Mouse (Mus musculus) liver, embryonic 11.5 days (tissue): ENCODE results near the gene Lca5. TPM values are rescaled to one million over a fixed set of nuclear protein-coding genes. Genes with fewer than 3 reads are reported as not detected.

ENCODE experiments used
- ATAC-seq: fragments of 200-750 bp; cut with Nextera tagmentation; replicated peaks from 2 replicates; pipeline ENCODE4 v1.8.0; 2017; ENCODE audit warnings: moderate number of reproducible peaks, mild to moderate bottlenecking, moderate TSS enrichment, moderate library complexity; ENCODE audit not compliant: low FRiP score
- DNase-seq: peaks from one replicate; pipeline ENCODE4 v3.0.0-alpha.2; 2017; ENCODE audit warnings: low spot score
- H3K27ac ChIP-seq: fragments of 300-500 bp; sonication (generic); 2 replicates; pipeline ENCODE4 v1.5.1; 2014; ENCODE audit warnings: mild to moderate bottlenecking, low read depth, low read length, control low read depth
- H3K27me3 ChIP-seq: fragments of 300-500 bp; sonication (generic); replicated peaks from 2 replicates; pipeline ENCODE4 v1.6.1; 2014; ENCODE audit warnings: low read length, mixed read lengths; ENCODE audit not compliant: control insufficient read depth, insufficient read depth
- H3K36me3 ChIP-seq: fragments of 300-500 bp; sonication (generic); 2 replicates; pipeline ENCODE4 v1.6.1; 2014; ENCODE audit warnings: mild to moderate bottlenecking, low read length, moderate library complexity, mixed read lengths; ENCODE audit not compliant: control insufficient read depth, insufficient read depth
- H3K4me1 ChIP-seq: fragments of 300-500 bp; sonication (generic); replicated peaks from 2 replicates; pipeline ENCODE4 v1.6.1; 2014; ENCODE audit warnings: low read length, mixed read lengths; ENCODE audit not compliant: control insufficient read depth, insufficient read depth
- H3K4me2 ChIP-seq: fragments of 300-500 bp; sonication (generic); 2 replicates; pipeline ENCODE4 v1.6.1; 2014; ENCODE audit warnings: mild to moderate bottlenecking, control low read depth, moderate library complexity
- H3K4me3 ChIP-seq: fragments of 300-500 bp; sonication (generic); 2 replicates; pipeline ENCODE4 v1.5.1; 2014; ENCODE audit warnings: low read depth, low read length, control low read depth
- H3K9ac ChIP-seq: fragments of 300-500 bp; sonication (generic); 2 replicates; pipeline ENCODE4 v1.6.1; 2014; ENCODE audit warnings: low read depth, low read length, control low read depth
- H3K9me3 ChIP-seq: fragments of 300-500 bp; sonication (generic); 2 replicates; pipeline ENCODE4 v1.6.1; 2016; ENCODE audit warnings: low read length, inconsistent platforms, mixed read lengths; ENCODE audit not compliant: control insufficient read depth
- WGBS: fragments of 180-500 bp; shearing (Covaris S2); extraction: QIAGEN DNeasy Blood & Tissue Kit; methylation state at CpG from one replicate; pipeline ENCODE4 v1.1.7; 2014; 5-methylcytosine and 5-hydroxymethylcytosine counted together
- polyA plus RNA-seq: library from polyadenylated mRNA; unstranded; fragments of >200 nt; fragmentation: Nextera tagmentation; extraction: Ambion mirVana; gene quantifications from 2 replicates; pipeline ENCODE4 v1.2.1, GENCODE M21; 2014

Gene Lca5
- polyA plus RNA-seq, 1 experiment from 2014 or later, result 7.2 TPM

GRCm38 (mm10) chr9:83351171-83351570, 89.8 kb downstream of the Lca5 start:
- no peak for DNase-seq
- Histone ChIP-seq H3K27me3 (no peaks in the 10 kb centered on the region), H3K36me3 (no peaks in the 10 kb centered on the region), H3K4me1 (0 out of 2 replicates have a peak, but pooled peaks cover 3% of the 10 kb centered on the region), H3K27ac (no peak overlapping the region), H3K9ac (no peak overlapping the region), H3K9me3 (no peaks in the 10 kb centered on the region), H3K4me2 (no peak overlapping the region), H3K4me3 (no peak overlapping the region)
- WGBS, result 57% methylated on average over 5 of the region's 5 CpGs
- ATAC-seq, result no peak

- no peaks in the 10 kb centered on the region for H3K36me3 ChIP-seq
- 34% methylated on average over 5 of the region's 5 CpGs for WGBS
- DNase-seq (no peak), ATAC-seq (no peak)
- no peaks in the 10 kb centered on the region for H3K9me3 ChIP-seq
- H3K9ac ChIP-seq, result no peak overlapping the region
- H3K4me1 ChIP-seq, result 0 out of 2 replicates have a peak, but pooled peaks cover 3% of the 10 kb centered on the region
- no peak overlapping the region for H3K4me2 ChIP-seq
- H3K27me3 ChIP-seq, result no peaks in the 10 kb centered on the region
- H3K27ac ChIP-seq, result no peak overlapping the region
- H3K4me3 ChIP-seq, result no peak overlapping the region
These were observed 90.3 kb downstream of the Lca5 start for GRCm38 (mm10) chr9:83350613-83351012.

GRCm38 (mm10) chr9:83349905-83350304, 91.0 kb downstream of the Lca5 start:
- WGBS, result 11% methylated on average over 1 of the region's 1 CpGs
- H3K27me3 ChIP-seq, result no peaks in the 10 kb centered on the region
- no peak overlapping the region for H3K4me2 ChIP-seq
- DNase-seq, result no peak
- no peak for ATAC-seq
- H3K4me1 ChIP-seq, result 0 out of 2 replicates have a peak, but pooled peaks cover 3% of the 10 kb centered on the region
- no peak overlapping the region for H3K9ac ChIP-seq
- no peak overlapping the region for H3K4me3 ChIP-seq
- H3K36me3 ChIP-seq, result no peaks in the 10 kb centered on the region
- no peaks in the 10 kb centered on the region for H3K9me3 ChIP-seq
- no peak overlapping the region for H3K27ac ChIP-seq

- H3K4me2 ChIP-seq, result no peak overlapping the region
- no peak for DNase-seq
- no peaks in the 10 kb centered on the region for H3K9me3 ChIP-seq
- H3K4me1 ChIP-seq, result 0 out of 2 replicates have a peak, but pooled peaks cover 3% of the 10 kb centered on the region
- H3K27me3 ChIP-seq, result no peaks in the 10 kb centered on the region
- H3K36me3 ChIP-seq, result no peaks in the 10 kb centered on the region
- H3K27ac ChIP-seq, result no peak overlapping the region
- no peak for ATAC-seq
- no peak overlapping the region for H3K9ac ChIP-seq
- WGBS, result 19% methylated on average over 3 of the region's 3 CpGs
- no peak overlapping the region for H3K4me3 ChIP-seq
These were observed 91.4 kb downstream of the Lca5 start for GRCm38 (mm10) chr9:83349504-83349903.

- no peak overlapping the region for H3K4me3 ChIP-seq
- H3K27me3 ChIP-seq, result no peaks in the 10 kb centered on the region
- H3K9ac ChIP-seq, result no peak overlapping the region
- H3K4me1 ChIP-seq, result 0 out of 2 replicates have a peak, but pooled peaks cover 3% of the 10 kb centered on the region
- no peak for DNase-seq
- no peak overlapping the region for H3K4me2 ChIP-seq
- 88% methylated on average over 5 of the region's 5 CpGs for WGBS
- ATAC-seq, result no peak
- H3K36me3 ChIP-seq, result no peaks in the 10 kb centered on the region
- no peaks in the 10 kb centered on the region for H3K9me3 ChIP-seq
- no peak overlapping the region for H3K27ac ChIP-seq
These were observed 93.4 kb downstream of the Lca5 start for GRCm38 (mm10) chr9:83347521-83347920.

GRCm38 (mm10) chr9:83342491-83343370, 98.2 kb downstream of the Lca5 start:
- Histone ChIP-seq H3K4me2 (no peak overlapping the region), H3K27ac (no peak overlapping the region), H3K9me3 (no peaks in the 10 kb centered on the region), H3K4me3 (no peak overlapping the region), H3K4me1 (no peaks in the 10 kb centered on the region), H3K36me3 (no peaks in the 10 kb centered on the region), H3K27me3 (no peaks in the 10 kb centered on the region), H3K9ac (no peak overlapping the region)
- ATAC-seq (no peak), DNase-seq (no peak)
- WGBS, result 82% methylated on average over 7 of the region's 7 CpGs

Other genes with a start within 250 kb of the Lca5 start
- gene Sh3bgrl2, start 107.2 kb upstream of the Lca5 start, polyA plus RNA-seq, result 17.2 and 19.7 TPM in 2 replicates